Mouse (Mus musculus): ENCODE results near the gene Slc44a2. TPM values are rescaled to one million over a fixed set of nuclear protein-coding genes. Genes with fewer than 3 reads are reported as not detected.

Slc44a2 gene
- total and polyA plus RNA-seq, 3 experiments, result 22.1 to 62.9 (median 36.5) TPM

DNA sequence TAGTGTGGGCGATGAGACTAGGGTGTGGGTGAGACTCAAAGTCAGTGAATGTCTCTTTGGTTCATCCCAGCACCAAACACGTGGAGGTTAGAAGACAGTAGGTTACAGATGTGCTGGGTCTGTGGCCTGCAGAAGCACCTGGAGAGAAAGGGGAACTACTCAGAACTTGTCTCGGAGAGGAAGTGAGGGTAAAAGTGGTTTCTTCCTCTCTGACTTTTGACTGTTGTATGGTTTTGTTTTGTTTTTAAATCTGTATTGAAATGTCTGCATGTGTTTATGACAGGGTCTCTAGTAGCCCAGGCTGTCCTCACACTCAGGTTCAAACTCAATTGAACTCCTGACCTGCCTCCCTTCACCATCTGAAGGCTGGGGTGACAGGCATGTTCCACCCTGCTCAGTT lies 7.5 kb downstream of the Slc44a2 start:
- dilution Hi-C loops (cut with MboI; ENCODE audit: extremely low pct_ligation_motif_present, extremely low pct_unique_long_range_greater_than_20kb, low sequenced_read_pairs), result no loop called here
- peak overlapping the region; percentile 90 for H3K4me2 ChIP-seq (ENCODE audit: insufficient read depth, low read depth, poor library complexity, severe bottlenecking)

DNA sequence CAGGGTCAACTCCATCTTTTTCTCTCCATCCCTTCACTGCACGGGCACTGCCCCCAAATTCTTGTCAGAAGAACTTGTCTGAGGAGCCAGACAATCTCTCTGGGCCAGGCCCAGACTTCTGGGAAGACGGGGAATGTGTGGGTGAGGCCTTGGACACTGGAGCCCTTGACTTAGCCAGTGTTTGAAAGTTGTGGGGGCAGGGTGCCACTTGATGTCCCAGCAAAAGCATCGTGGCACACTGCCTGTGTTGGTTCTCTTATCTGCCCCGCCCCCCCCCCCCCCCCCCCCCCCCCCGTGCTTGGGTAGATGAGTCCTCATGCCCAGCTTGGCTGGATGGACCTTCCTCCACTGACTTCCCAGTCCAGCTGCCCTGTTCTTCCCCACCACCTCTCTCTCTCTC lies 8.5 kb downstream of the Slc44a2 start:
- H3K27ac ChIP-seq (ENCODE audit: insufficient read depth, low read depth), result no peak overlapping the region
- TF ChIP-seq MYC (IDR thresholded peaks at IDR 0.05; ENCODE audit: low read depth, low read length) (no peak), ZNF384 (IDR thresholded peaks at IDR 0.05; ENCODE audit: low read depth, low read length) (no peak), JUN (IDR thresholded peaks at IDR 0.05; ENCODE audit: insufficient read depth, low read depth, low read length) (no peak), CHD1 (IDR thresholded peaks at IDR 0.05; ENCODE audit: low read depth, low read length) (no peak), TBP (conservative IDR thresholded peaks at IDR 0.05; ENCODE audit: low read depth, low read length) (no peak), USF1 (IDR thresholded peaks at IDR 0.05; ENCODE audit: low read depth, low read length) (no peak), NRF1 (IDR thresholded peaks at IDR 0.05; ENCODE audit: low read depth, low read length) (no peak), ETS1 (conservative IDR thresholded peaks at IDR 0.05; ENCODE audit: low read depth, low read length) (no peak), GABPA (IDR thresholded peaks at IDR 0.05; ENCODE audit: insufficient replicate concordance, low read depth, low read length) (no peak), TCF12 (IDR thresholded peaks at IDR 0.05; ENCODE audit: low read depth, low read length) (no peak), CHD2 (IDR thresholded peaks at IDR 0.05; ENCODE audit: low read length) (no peak), RAD21 (IDR thresholded peaks at IDR 0.05; ENCODE audit: low read depth, low read length) (no peak), ZC3H11A (IDR thresholded peaks at IDR 0.05; ENCODE audit: low read depth, low read length) (no peak), USF2 (conservative IDR thresholded peaks at IDR 0.05; ENCODE audit: low read depth, low read length) (no peak), JUND (conservative IDR thresholded peaks at IDR 0.05; ENCODE audit: low read depth, low read length) (no peak)
- peaks cover 2% of the 10 kb centered on the region for H3K9me3 ChIP-seq (replicated peaks; ENCODE audit: low read length)
- in situ Hi-C loops (cut with MboI; ENCODE audit: low pct_ligation_motif_present, low pct_unique_long_range_greater_than_20kb, low sequenced_read_pairs) (no loop called here), dilution Hi-C loops (cut with MboI; ENCODE audit: extremely low pct_ligation_motif_present, extremely low pct_unique_long_range_greater_than_20kb, low sequenced_read_pairs) (no loop called here)
- no peak overlapping the region for H3K4me3 ChIP-seq (replicated peaks in 1 of 3; ENCODE audit: low read depth in 2 of 3, low read length in 2 of 3, poor library complexity in 1 of 3)
- no peak overlapping the region for H3K9ac ChIP-seq (ENCODE audit: insufficient read depth, low read depth)
- H3K36me3 ChIP-seq (replicated peaks in 1 of 2; ENCODE audit: control insufficient read depth in 1 of 2, insufficient read depth in 1 of 2, low read length in 1 of 2), result peaks cover 3 to 52% of the 10 kb centered on the region in 2 experiments
- DNase-seq (ENCODE audit: extremely low read depth), result no peak
- H3K79me2 ChIP-seq (replicated peaks; ENCODE audit: control insufficient read depth, extremely low read depth, insufficient read depth, poor library complexity, severe bottlenecking), result peaks cover 49% of the 10 kb centered on the region
- H3K4me2 ChIP-seq (ENCODE audit: insufficient read depth, low read depth, poor library complexity, severe bottlenecking), result no peak overlapping the region
- no peaks in the 10 kb centered on the region for H3K27me3 ChIP-seq (replicated peaks)
- peaks cover 27 to 74% of the 10 kb centered on the region in 2 experiments for H3K4me1 ChIP-seq (ENCODE audit: control insufficient read depth in 1 of 2, insufficient read depth in 2 of 2)

More for the DNA sequence above, 7.5 kb downstream of the Slc44a2 start:
- peaks cover 59% of the 10 kb centered on the region for H3K79me2 ChIP-seq (replicated peaks; ENCODE audit: control insufficient read depth, extremely low read depth, insufficient read depth, poor library complexity, severe bottlenecking)
- H3K27ac ChIP-seq (ENCODE audit: insufficient read depth, low read depth), result peak overlapping the region; percentile 79
- no peaks in the 10 kb centered on the region for H3K27me3 ChIP-seq (replicated peaks)
- H3K9me3 ChIP-seq (replicated peaks; ENCODE audit: low read length), result peaks cover 2% of the 10 kb centered on the region
- H3K9ac ChIP-seq (ENCODE audit: insufficient read depth, low read depth), result peak overlapping the region; percentile 40; the same call in 1 of the 2 replicates
- TF ChIP-seq CHD1 (IDR thresholded peaks at IDR 0.05; ENCODE audit: low read depth, low read length), result no peak
- peak; percentile 73 for TF ChIP-seq ETS1 (conservative IDR thresholded peaks at IDR 0.05; ENCODE audit: low read depth, low read length)
- 0 out of 2 replicates have a peak, but pooled peaks have one; percentile 20 for TF ChIP-seq TBP (conservative IDR thresholded peaks at IDR 0.05; ENCODE audit: low read depth, low read length)
- TF ChIP-seq MXI1 (IDR thresholded peaks at IDR 0.05; ENCODE audit: low read depth, low read length), result peak; percentile 98
- peak; percentile 99 for TF ChIP-seq MYC (IDR thresholded peaks at IDR 0.05; ENCODE audit: low read depth, low read length)
- TF ChIP-seq USF2 (conservative IDR thresholded peaks at IDR 0.05; ENCODE audit: low read depth, low read length), result no peak
- TF ChIP-seq MAX (IDR thresholded peaks at IDR 0.05; ENCODE audit: low read length), result peak; percentile 98
- peak; percentile 87 for TF ChIP-seq IRF4 (IDR thresholded peaks at IDR 0.05; ENCODE audit: low read depth, low read length)
- TF ChIP-seq RCOR1 (conservative IDR thresholded peaks at IDR 0.05; ENCODE audit: low read depth, low read length), result peak; percentile 90; the same call in 1 of the 2 replicates
- TF ChIP-seq EP300 (IDR thresholded peaks at IDR 0.05; ENCODE audit: low read length), result peak; percentile 96
- peak; percentile 63; the same call in 1 of the 2 replicates for TF ChIP-seq CHD2 (IDR thresholded peaks at IDR 0.05; ENCODE audit: low read length)
- peak; percentile 94 for TF ChIP-seq TCF12 (IDR thresholded peaks at IDR 0.05; ENCODE audit: low read depth, low read length)
- TF ChIP-seq ZC3H11A (IDR thresholded peaks at IDR 0.05; ENCODE audit: low read depth, low read length), result no peak
- no peak for TF ChIP-seq SMC3 (IDR thresholded peaks at IDR 0.05; ENCODE audit: low read depth, low read length)
- TF ChIP-seq JUND (conservative IDR thresholded peaks at IDR 0.05; ENCODE audit: low read depth, low read length), result 0 out of 2 replicates have a peak, but pooled peaks have one; percentile 42
- peak; percentile 46 for TF ChIP-seq ELF1 (IDR thresholded peaks at IDR 0.05; ENCODE audit: low read depth, low read length)
- peak; percentile 32; the same call in 1 of the 2 replicates for TF ChIP-seq HCFC1 (IDR thresholded peaks at IDR 0.05; ENCODE audit: low read depth, low read length)
- TF ChIP-seq CTCF (conservative IDR thresholded peaks at IDR 0.05 in 1 of 2, IDR thresholded peaks at IDR 0.05 in 1 of 2; ENCODE audit: low read depth in 2 of 2, low read length in 2 of 2), result no peak
- peak; percentile 69; the same call in 1 of the 2 replicates for TF ChIP-seq MEF2A (IDR thresholded peaks at IDR 0.05; ENCODE audit: borderline replicate concordance, low read depth, low read length)
- TF ChIP-seq SIN3A (IDR thresholded peaks at IDR 0.05; ENCODE audit: low read length), result peak; percentile 90
- no peak for TF ChIP-seq KAT2A (IDR thresholded peaks at IDR 0.05; ENCODE audit: insufficient replicate concordance, low read length)
- no peak for TF ChIP-seq UBTF (IDR thresholded peaks at IDR 0.05; ENCODE audit: low read depth, low read length)
- peak; percentile 70; the same call in 1 of the 2 replicates for TF ChIP-seq MAFK (IDR thresholded peaks at IDR 0.05; ENCODE audit: insufficient replicate concordance, low read length)
- TF ChIP-seq BHLHE40 (IDR thresholded peaks at IDR 0.05; ENCODE audit: low read depth, low read length), result peak; percentile 83
- H3K36me3 ChIP-seq (replicated peaks in 1 of 2; ENCODE audit: control insufficient read depth in 1 of 2, insufficient read depth in 1 of 2, low read length in 1 of 2), result peaks cover 3 to 45% of the 10 kb centered on the region in 2 experiments
- peak; percentile 90 for DNase-seq (ENCODE audit: extremely low read depth)
- H3K4me3 ChIP-seq (replicated peaks in 1 of 3; ENCODE audit: low read depth in 2 of 3, low read length in 2 of 3, poor library complexity in 1 of 3), result peak overlapping the region in 1 of 3 experiments; percentile 33
- H3K4me1 ChIP-seq (ENCODE audit: control insufficient read depth in 1 of 2, insufficient read depth in 2 of 2), result peaks cover 27 to 83% of the 10 kb centered on the region in 2 experiments
- in situ Hi-C loops (cut with MboI; ENCODE audit: low pct_ligation_motif_present, low pct_unique_long_range_greater_than_20kb, low sequenced_read_pairs), result no loop called here

Measured in CH12.LX (cell line).